10 mouse cellular contexts compared by ENCODE assay signal in the genomic region with DNA sequence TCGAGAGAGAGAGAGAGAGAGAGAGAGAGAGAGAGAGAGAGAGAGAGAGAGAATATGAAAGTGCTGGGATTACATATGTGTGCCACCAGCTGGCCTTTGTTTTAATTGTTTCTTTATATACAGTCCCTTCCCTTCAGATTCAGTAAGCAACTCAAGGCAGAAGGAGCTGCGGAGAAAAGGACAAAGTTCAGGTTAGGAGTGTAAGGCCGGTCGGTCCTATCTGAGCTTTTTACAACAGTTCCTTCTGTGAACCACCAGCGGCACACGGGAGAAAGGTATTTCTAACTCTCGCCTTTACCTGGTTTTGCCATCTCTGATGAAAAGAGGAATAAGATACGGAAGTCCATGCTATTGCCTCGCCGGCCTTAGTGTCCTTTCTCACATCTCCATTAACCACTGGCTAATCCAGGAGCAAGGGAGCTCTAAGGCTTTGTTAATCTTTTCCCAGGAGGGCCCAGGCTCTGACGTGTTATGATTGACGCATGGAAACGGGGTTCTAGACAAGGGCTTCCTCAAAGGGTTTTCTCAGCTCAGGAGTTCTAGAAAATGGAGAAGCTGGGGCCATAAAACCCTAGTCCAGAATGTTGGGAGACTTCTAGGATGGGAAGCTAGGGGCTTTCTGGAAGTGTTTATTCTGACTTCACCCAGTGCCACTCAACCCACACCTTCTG. TPM values are rescaled to one million over a fixed set of nuclear protein-coding genes. Genes with fewer than 3 reads are reported as not detected.
A peak's percentile ranks its signal among the peaks of the same experiment; 100 is the strongest.
DNase-seq lines count a peak whose midpoint lies in the region; ATAC-seq and TF ChIP-seq lines count a peak whose summit lies in the region.
"Had no signal": no experiment of that assay in that cellular context is flagged by ENCODE, and none has a peak within 500 bp of the region (broad histone marks: within the 10 kb centered on the region; RNA-seq: fewer than 3 reads in every experiment).

No protein-coding gene starts in this region.

- peak overlapping the region; percentile 96 for H3K9ac ChIP-seq in kidney, embryonic 14.5 days (ENCODE audit: low read depth, low read length)
- no peak overlapping the region for H3K9ac ChIP-seq in midbrain, embryonic 14.5 days (replicated peaks; ENCODE audit: low read length)

- TF ChIP-seq CTCF in embryonic fibroblast, embryonic 13.5 days (IDR thresholded peaks at IDR 0.05; ENCODE audit: borderline replicate concordance, insufficient read depth, low read length) = no peak

- peaks cover 29% of the 10 kb centered on the region for H3K36me3 ChIP-seq in heart, embryonic 10.5 days
- H3K36me3 ChIP-seq in kidney, embryonic 14.5 days (ENCODE audit: control insufficient read depth, insufficient read depth, low read length) = peaks cover 18% of the 10 kb centered on the region; the same call in 1 of the 2 replicates
- no peaks in the 10 kb centered on the region for H3K36me3 ChIP-seq in midbrain, embryonic 14.5 days (ENCODE audit: control insufficient read depth, insufficient read depth, low read length)

- 0 out of 2 replicates have a peak, but pooled peaks cover 5% of the 10 kb centered on the region for H3K27me3 ChIP-seq in heart, embryonic 10.5 days (ENCODE audit: insufficient read depth, poor library complexity, severe bottlenecking)
- no peaks in the 10 kb centered on the region for H3K27me3 ChIP-seq in kidney, embryonic 14.5 days (ENCODE audit: control insufficient read depth, insufficient read depth, low read length)
- no peaks in the 10 kb centered on the region for H3K27me3 ChIP-seq in midbrain, embryonic 14.5 days (ENCODE audit: control insufficient read depth, insufficient read depth, low read length)

- TF ChIP-seq POLR2A in embryonic fibroblast, embryonic 13.5 days (IDR thresholded peaks at IDR 0.05; ENCODE audit: low read depth, low read length) = no peak

- H3K4me2 ChIP-seq in kidney, embryonic 14.5 days (replicated peaks; ENCODE audit: low read depth, low read length) = peak overlapping the region; percentile 72
- H3K4me2 ChIP-seq in midbrain, embryonic 14.5 days (ENCODE audit: low read length) = peak overlapping the region; percentile 77

- H3K4me3 ChIP-seq in heart, embryonic 10.5 days = peak overlapping the region; percentile 90
- peak overlapping the region; percentile 6; the same call in 1 of the 2 replicates for H3K4me3 ChIP-seq in embryonic fibroblast, embryonic 13.5 days (ENCODE audit: insufficient read depth, low read length)
- H3K4me3 ChIP-seq in kidney, embryonic 14.5 days (ENCODE audit: low read length) = peak overlapping the region; percentile 72
- H3K4me3 ChIP-seq in midbrain, embryonic 14.5 days (replicated peaks; ENCODE audit: low read depth, low read length) = peak overlapping the region; percentile 66

- 55% methylated on average over 13 of the region's 13 CpGs for WGBS in heart, embryonic 10.5 days
- WGBS in kidney, embryonic 14.5 days = 64% methylated on average over 13 of the region's 13 CpGs
- WGBS in midbrain, embryonic 14.5 days = 50% methylated on average over 13 of the region's 13 CpGs

- peaks cover 30% of the 10 kb centered on the region for H3K4me1 ChIP-seq in heart, embryonic 10.5 days
- H3K4me1 ChIP-seq in embryonic fibroblast, embryonic 13.5 days (ENCODE audit: control insufficient read depth, insufficient read depth, low read length) = 0 out of 2 replicates have a peak, but pooled peaks cover 6% of the 10 kb centered on the region
- H3K4me1 ChIP-seq in kidney, embryonic 14.5 days (ENCODE audit: control insufficient read depth, insufficient read depth, low read length) = peaks cover 15% of the 10 kb centered on the region
- 0 out of 2 replicates have a peak, but pooled peaks cover 3% of the 10 kb centered on the region for H3K4me1 ChIP-seq in midbrain, embryonic 14.5 days (ENCODE audit: control insufficient read depth, insufficient read depth, low read length)

- ATAC-seq in kidney, embryonic 14.5 days (ENCODE audit: low FRiP score, low TSS enrichment) = no peak
- ATAC-seq in midbrain, embryonic 14.5 days (ENCODE audit: low FRiP score, low TSS enrichment) = no peak

- no peak for DNase-seq in heart, embryonic 10.5 days (ENCODE audit: low spot score)
- no peak for DNase-seq in heart, postnatal 36 days
- DNase-seq in midbrain, embryonic 14.5 days = peak; percentile 47
- DNase-seq in left cerebral cortex, adult 18-20 months (ENCODE audit: low spot score in 2 of 2) = no peak
- no peak for DNase-seq in cerebellum, postnatal 36 days
- no peak for DNase-seq in urinary bladder, adult 2 months (ENCODE audit: low spot score)

- H3K27ac ChIP-seq in heart, embryonic 10.5 days = peak overlapping the region; percentile 96
- peak overlapping the region; percentile 80 for H3K27ac ChIP-seq in embryonic fibroblast, embryonic 13.5 days (ENCODE audit: insufficient read depth, low read length)
- peak overlapping the region; percentile 89; the same call in 1 of the 2 replicates for H3K27ac ChIP-seq in kidney, embryonic 14.5 days (ENCODE audit: low read depth, low read length)
- no peak overlapping the region for H3K27ac ChIP-seq in midbrain, embryonic 14.5 days (replicated peaks; ENCODE audit: low read depth, low read length)

- H3K9me3 ChIP-seq in heart, embryonic 10.5 days = no peaks in the 10 kb centered on the region
- no peaks in the 10 kb centered on the region for H3K9me3 ChIP-seq in kidney, embryonic 14.5 days (ENCODE audit: control insufficient read depth, low read length)
- H3K9me3 ChIP-seq in midbrain, embryonic 14.5 days (ENCODE audit: control insufficient read depth, low read length) = no peaks in the 10 kb centered on the region

- intact Hi-C loops in heart, postnatal 36 days (cut with DNase I) = no loop called here

RNA-seq across cellular contexts. Expression of a gene that starts 8.1 kb away (rescaled TPM):
- 313 and 322 TPM in 2 replicates for polyA plus RNA-seq in heart, embryonic 10.5 days (2016; fragmentation: Nextera tagmentation; extraction: Ambion mirVana)
- total RNA-seq in heart, postnatal 36 days (2021) = 100 to 1,000 TPM; 117 to 143 TPM
- polyA plus RNA-seq in embryonic fibroblast, embryonic 13.5 days (2011; ENCODE audit: insufficient read length, low read depth, missing spikeins) = 686 and 779 TPM in 2 replicates
- polyA plus RNA-seq in kidney, embryonic 14.5 days (2014; fragmentation: Nextera tagmentation; extraction: Ambion mirVana) = 479 and 521 TPM in 2 replicates
- 120 and 138 TPM in 2 replicates for polyA plus RNA-seq in midbrain, embryonic 14.5 days (2014; fragmentation: Nextera tagmentation; extraction: Ambion mirVana)
- 10 to 100 TPM; 69.1 to 71.4 TPM for total RNA-seq in left cerebral cortex, adult 18-20 months (2021)
- polyA plus RNA-seq in urinary bladder, adult 2 months (2012; rRNA removed) = 337 and 381 TPM in 2 replicates
- total RNA-seq: CH12.LX had no signal

RNA-seq across cellular contexts. Expression of a gene that starts 13.8 kb away (rescaled TPM):
- polyA plus RNA-seq in heart, embryonic 10.5 days (2016; fragmentation: Nextera tagmentation; extraction: Ambion mirVana) = 8.8 and 9.9 TPM in 2 replicates
- total RNA-seq in heart, postnatal 36 days (2021) = 1 to 10 TPM; 6.4 to 7.5 TPM
- 5.5 and 7.7 TPM in 2 replicates for polyA plus RNA-seq in embryonic fibroblast, embryonic 13.5 days (2011; ENCODE audit: insufficient read length, low read depth, missing spikeins)
- polyA plus RNA-seq in kidney, embryonic 14.5 days (2014; fragmentation: Nextera tagmentation; extraction: Ambion mirVana) = 14.5 and 15.7 TPM in 2 replicates
- polyA plus RNA-seq in midbrain, embryonic 14.5 days (2014; fragmentation: Nextera tagmentation; extraction: Ambion mirVana) = 11.6 and 15.2 TPM in 2 replicates
- total RNA-seq in left cerebral cortex, adult 18-20 months (2021) = 1 to 10 TPM; 3.6 to 7.6 TPM
- 24.2 and 35.0 TPM in 2 replicates for polyA plus RNA-seq in urinary bladder, adult 2 months (2012; rRNA removed)

RNA-seq across cellular contexts. Expression of a gene that starts 14.9 kb away (rescaled TPM):
- polyA plus RNA-seq in heart, embryonic 10.5 days (2016; fragmentation: Nextera tagmentation; extraction: Ambion mirVana) = 182 and 194 TPM in 2 replicates
- total RNA-seq in heart, postnatal 36 days (2021) = 100 to 1,000 TPM; 184 to 206 TPM
- polyA plus RNA-seq in embryonic fibroblast, embryonic 13.5 days (2011; ENCODE audit: insufficient read length, low read depth, missing spikeins) = 80.5 and 91.4 TPM in 2 replicates
- polyA plus RNA-seq in kidney, embryonic 14.5 days (2014; fragmentation: Nextera tagmentation; extraction: Ambion mirVana) = 219 and 258 TPM in 2 replicates
- 249 and 282 TPM in 2 replicates for polyA plus RNA-seq in midbrain, embryonic 14.5 days (2014; fragmentation: Nextera tagmentation; extraction: Ambion mirVana)
- total RNA-seq in left cerebral cortex, adult 18-20 months (2021) = 10 to 100 TPM; 79.8 to 82.3 TPM
- 286 and 328 TPM in 2 replicates for polyA plus RNA-seq in urinary bladder, adult 2 months (2012; rRNA removed)

RNA-seq across cellular contexts. Expression of a gene that starts 17.4 kb away (rescaled TPM):
- 4.6 and 5.7 TPM in 2 replicates for polyA plus RNA-seq in heart, embryonic 10.5 days (2016; fragmentation: Nextera tagmentation; extraction: Ambion mirVana)
- 1 to 10 TPM; 1.9 to 2.8 TPM for total RNA-seq in heart, postnatal 36 days (2021)
- polyA plus RNA-seq in embryonic fibroblast, embryonic 13.5 days (2011; ENCODE audit: insufficient read length, low read depth, missing spikeins) = 16.3 and 19.4 TPM in 2 replicates
- polyA plus RNA-seq in kidney, embryonic 14.5 days (2014; fragmentation: Nextera tagmentation; extraction: Ambion mirVana) = 7.2 and 8.7 TPM in 2 replicates
- 7.9 and 9.6 TPM in 2 replicates for polyA plus RNA-seq in midbrain, embryonic 14.5 days (2014; fragmentation: Nextera tagmentation; extraction: Ambion mirVana)
- total RNA-seq in left cerebral cortex, adult 18-20 months (2021) = 10 to 100 TPM; 12.5 to 15.2 TPM
- 1.7 and 2.3 TPM in 2 replicates for polyA plus RNA-seq in urinary bladder, adult 2 months (2012; rRNA removed)

RNA-seq across cellular contexts. Expression of a gene that starts 24.7 kb away (rescaled TPM):
- 1.1 and 1.3 TPM in 2 replicates for polyA plus RNA-seq in heart, embryonic 10.5 days (2016; fragmentation: Nextera tagmentation; extraction: Ambion mirVana)
- 100 to 1,000 TPM; 160 to 167 TPM for total RNA-seq in heart, postnatal 36 days (2021)
- polyA plus RNA-seq in embryonic fibroblast, embryonic 13.5 days (2011; ENCODE audit: insufficient read length, low read depth, missing spikeins) = 16.9 and 22.1 TPM in 2 replicates
- 0.77 and 1.3 TPM in 2 replicates for polyA plus RNA-seq in kidney, embryonic 14.5 days (2014; fragmentation: Nextera tagmentation; extraction: Ambion mirVana)
- polyA plus RNA-seq in midbrain, embryonic 14.5 days (2014; fragmentation: Nextera tagmentation; extraction: Ambion mirVana) = 3.4 and 4.9 TPM in 2 replicates
- total RNA-seq in left cerebral cortex, adult 18-20 months (2021) = 10 to 100 TPM; 13.5 TPM
- polyA plus RNA-seq in urinary bladder, adult 2 months (2012; rRNA removed) = 44.5 TPM in 2 replicates
- total RNA-seq: hematopoietic stem cell, adult 5-6 weeks had no signal

Comparison
In these comparisons a context has a peak if more than half of its experiments do, and no peak if none do; other contexts are left out.
1. H3K4me3 ChIP-seq: peak in every context shown above with its lines; median percentile 90 in heart, embryonic 10.5 days; 72 in kidney, embryonic 14.5 days; 66 in midbrain, embryonic 14.5 days; 6 in embryonic fibroblast, embryonic 13.5 days.